Mouse (Mus musculus) heart, embryonic 15.5 days (tissue): ENCODE measurements around the gene Gm13285. TPM values are rescaled to one million over a fixed set of nuclear protein-coding genes. Genes with fewer than 3 reads are reported as not detected.
A peak's percentile ranks its signal among the peaks of the same experiment; 100 is the strongest.
"Not testable (repeated sequence)": the region's sequence is repeated elsewhere in the genome, so short reads cannot be mapped to it uniquely, and the experiment has no call there.

Experiments used
- ATAC-seq: fragments of 200-750 bp; cut with Nextera tagmentation; replicated peaks from 2 replicates; pipeline ENCODE4 v1.8.0; 2017; ENCODE audit warnings: low read depth, moderate TSS enrichment; ENCODE audit not compliant: insufficient number of reproducible peaks, insufficient read depth, low FRiP score
- H3K27ac ChIP-seq: fragments of 300-500 bp; sonication (generic); 2 replicates; pipeline ENCODE4 v1.5.1; 2015; ENCODE audit warnings: mild to moderate bottlenecking, inconsistent platforms
- H3K27me3 ChIP-seq: fragments of 300-500 bp; sonication (generic); 2 replicates; pipeline ENCODE4 v1.6.1; 2015; ENCODE audit warnings: inconsistent platforms
- H3K36me3 ChIP-seq: fragments of 300-500 bp; sonication (generic); 2 replicates; pipeline ENCODE4 v1.6.1; 2015; ENCODE audit warnings: mild to moderate bottlenecking, inconsistent platforms
- H3K4me1 ChIP-seq: fragments of 300-500 bp; sonication (generic); replicated peaks from 2 replicates; pipeline ENCODE4 v1.6.1; 2015; ENCODE audit warnings: inconsistent platforms
- H3K4me2 ChIP-seq: fragments of 300-500 bp; sonication (generic); 2 replicates; pipeline ENCODE4 v1.6.1; 2015; ENCODE audit warnings: inconsistent platforms, mild to moderate bottlenecking, moderate library complexity
- H3K4me3 ChIP-seq: fragments of 300-500 bp; sonication (generic); 2 replicates; pipeline ENCODE4 v1.5.1; 2015; ENCODE audit warnings: mild to moderate bottlenecking, inconsistent platforms
- H3K9ac ChIP-seq: fragments of 300-500 bp; sonication (generic); 2 replicates; pipeline ENCODE4 v1.6.1; 2015; ENCODE audit warnings: mild to moderate bottlenecking, inconsistent platforms
- H3K9me3 ChIP-seq: fragments of 300-500 bp; sonication (generic); replicated peaks from 2 replicates; pipeline ENCODE4 v1.6.1; 2016; ENCODE audit warnings: inconsistent platforms
- WGBS: fragments of 180-500 bp; shearing (Covaris S2); methylation state at CpG from one replicate; pipeline ENCODE4 v1.1.7; 2015; ENCODE audit warnings: mixed read lengths; 5-methylcytosine and 5-hydroxymethylcytosine counted together
- polyA plus RNA-seq: library from polyadenylated mRNA; unstranded; fragments of >200 nt; fragmentation: Nextera tagmentation; extraction: Ambion mirVana; gene quantifications from 2 replicates; pipeline ENCODE4 v1.2.1, GENCODE M21; 2015

Gene Gm13285
- polyA plus RNA-seq, 1 experiment from 2014 or later = 0.79 TPM

DNA sequence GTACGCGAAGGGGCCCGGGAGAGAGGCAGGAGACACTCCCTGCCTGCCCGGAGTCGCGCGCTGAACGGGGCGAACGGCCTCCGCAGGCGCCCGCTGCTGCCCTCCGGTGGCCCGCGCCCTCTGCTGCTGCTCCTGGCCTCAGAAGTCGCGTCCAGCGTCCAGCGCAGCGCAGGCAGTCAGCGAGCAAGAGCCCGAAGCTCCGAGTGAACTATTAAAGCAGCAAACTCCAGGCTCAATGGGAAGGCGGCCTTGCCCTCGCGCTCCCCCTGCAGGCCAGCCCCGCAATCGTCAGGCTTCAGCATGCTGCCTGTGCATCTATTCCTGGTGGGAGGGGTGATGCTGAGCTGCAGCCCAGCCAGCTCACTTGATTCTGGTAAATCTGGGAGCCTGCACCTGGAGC, 3.5 kb downstream of the Gm13285 start, which contains the start of gene Gm13287:
TSS of gene Gm13287 (plus strand) at position 301 of the 400 bp plus-strand sequence.
- H3K9me3 ChIP-seq, H3K27me3 ChIP-seq, H3K4me1 ChIP-seq, H3K4me3 ChIP-seq, H3K27ac ChIP-seq, ATAC-seq, H3K36me3 ChIP-seq, H3K9ac ChIP-seq: not testable (repeated sequence)
- WGBS = no CpG with 5 or more reads among the region's 29 CpGs
- H3K4me2 ChIP-seq = 0 out of 2 replicates have a peak within 1 kb of the TSS, but pooled peaks have one; percentile 27

DNA sequence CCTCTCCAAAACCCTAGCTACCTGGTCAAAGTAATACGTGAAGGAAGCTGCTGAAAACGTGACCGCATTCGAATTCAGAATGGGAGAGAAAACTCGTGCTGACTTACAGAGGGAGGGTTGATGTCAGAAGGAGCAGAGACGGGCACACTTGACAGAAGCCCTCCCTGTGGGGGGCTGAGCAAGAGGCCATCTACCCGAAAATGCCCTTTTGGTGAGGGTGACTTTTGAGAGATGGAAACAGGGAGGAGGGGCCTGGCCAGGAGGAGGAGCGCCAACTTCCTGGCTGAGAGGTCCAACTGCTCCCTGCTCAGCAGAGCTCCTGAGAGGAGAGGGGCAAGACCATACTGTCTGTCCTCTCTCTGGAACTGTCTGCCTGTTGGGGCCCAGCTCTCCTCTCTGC, 5.8 kb downstream of the Gm13285 start, which contains the start of gene Gm13288:
TSS of gene Gm13288 (plus strand) at position 301 of the 400 bp plus-strand sequence.
- H3K27ac ChIP-seq, H3K36me3 ChIP-seq, ATAC-seq, H3K4me1 ChIP-seq, H3K9me3 ChIP-seq, H3K9ac ChIP-seq: not testable (repeated sequence)
- no CpG with 5 or more reads among the region's 8 CpGs for WGBS
- peaks cover 10% of the 10 kb centered on the region for H3K27me3 ChIP-seq
- H3K4me3 ChIP-seq = peak within 1 kb of the TSS; percentile 27; the same call in 1 of the 2 replicates
- H3K4me2 ChIP-seq = 0 out of 2 replicates have a peak within 1 kb of the TSS, but pooled peaks have one; percentile 43

DNA sequence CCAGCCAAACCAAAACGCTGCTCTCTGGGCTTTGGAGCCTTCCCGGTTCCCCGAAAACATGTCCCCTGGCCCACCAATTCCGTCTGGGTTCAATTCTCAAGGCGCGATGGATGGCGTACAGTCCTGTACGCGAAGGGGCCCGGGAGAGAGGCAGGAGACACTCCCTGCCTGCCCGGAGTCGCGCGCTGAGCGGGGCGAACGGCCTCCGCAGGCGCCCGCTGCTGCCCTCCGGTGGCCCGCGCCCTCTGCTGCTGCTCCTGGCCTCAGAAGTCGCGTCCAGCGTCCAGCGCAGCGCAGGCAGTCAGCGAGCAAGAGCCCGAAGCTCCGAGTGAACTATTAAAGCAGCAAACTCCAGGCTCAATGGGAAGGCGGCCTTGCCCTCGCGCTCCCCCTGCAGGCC, 6.3 kb downstream of the Gm13285 start:
- H3K4me1 ChIP-seq, H3K27ac ChIP-seq, H3K9ac ChIP-seq, H3K36me3 ChIP-seq, H3K9me3 ChIP-seq, ATAC-seq: not testable (repeated sequence)
- 3% methylated on average over 7 of the region's 34 CpGs for WGBS
- H3K4me2 ChIP-seq = 0 out of 2 replicates have a peak overlapping the region, but pooled peaks have one; percentile 43
- H3K4me3 ChIP-seq = peak overlapping the region; percentile 27; the same call in 1 of the 2 replicates
- peaks cover 10% of the 10 kb centered on the region for H3K27me3 ChIP-seq

DNA sequence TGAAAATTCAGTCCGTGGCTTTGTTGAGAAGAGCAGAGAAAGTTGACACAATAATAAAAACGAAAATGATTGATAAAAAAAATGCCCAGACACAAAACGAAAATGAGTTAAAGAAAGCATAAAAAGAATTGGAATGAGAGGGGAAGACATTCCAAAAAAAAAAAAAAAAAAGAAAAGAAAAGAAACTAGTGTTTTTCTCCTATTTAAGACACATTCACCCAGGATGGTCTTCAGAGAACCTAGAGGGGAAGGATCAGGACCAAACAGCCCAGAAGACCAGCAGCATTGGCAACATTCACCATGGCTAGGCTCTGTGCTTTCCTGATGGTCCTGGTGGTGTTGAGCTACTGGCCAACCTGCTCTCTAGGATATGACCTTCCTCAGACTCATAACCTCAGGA, 16.5 kb downstream of the Gm13285 start, which contains the start of gene Ifna7:
TSS of gene Ifna7 (plus strand) at position 301 of the 400 bp plus-strand sequence.
- H3K27me3 ChIP-seq = no peaks in the 10 kb centered on the region
- no peak within 1 kb of the TSS for H3K9ac ChIP-seq
- ATAC-seq = no peak
- 52% methylated on average over 3 of the region's 3 CpGs for WGBS
- H3K9me3 ChIP-seq = no peaks in the 10 kb centered on the region
- no peaks in the 10 kb centered on the region for H3K36me3 ChIP-seq
- no peak within 1 kb of the TSS for H3K27ac ChIP-seq
- no peak within 1 kb of the TSS for H3K4me3 ChIP-seq
- H3K4me2 ChIP-seq = no peak within 1 kb of the TSS
- H3K4me1 ChIP-seq = no peaks in the 10 kb centered on the region

DNA sequence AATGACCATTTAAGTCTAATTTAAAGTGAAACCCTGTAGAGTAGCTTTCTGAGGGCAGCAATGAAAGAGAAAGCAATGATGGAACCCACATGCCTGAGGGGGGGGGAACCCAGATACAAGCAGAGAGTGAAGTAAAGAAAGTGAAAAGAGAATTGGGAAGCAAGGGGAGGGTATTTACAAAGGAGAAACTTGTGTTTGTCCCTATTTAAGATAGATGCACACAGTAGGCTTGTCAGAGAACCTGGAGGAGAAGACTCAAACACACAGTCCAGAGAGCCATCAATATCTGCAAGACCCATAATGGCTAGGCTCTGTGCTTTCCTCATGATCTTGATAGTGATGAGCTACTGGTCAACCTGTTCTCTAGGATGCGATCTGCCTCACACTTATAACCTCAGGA, 20.2 kb downstream of the Gm13285 start, which contains the start of gene Ifna11:
TSS of gene Ifna11 (plus strand) at position 301 of the 400 bp plus-strand sequence.
- H3K4me2 ChIP-seq = no peak within 1 kb of the TSS
- no peaks in the 10 kb centered on the region for H3K36me3 ChIP-seq
- no peak within 1 kb of the TSS for H3K4me3 ChIP-seq
- H3K27ac ChIP-seq = no peak within 1 kb of the TSS
- ATAC-seq = no peak
- no peaks in the 10 kb centered on the region for H3K27me3 ChIP-seq
- no peaks in the 10 kb centered on the region for H3K4me1 ChIP-seq
- WGBS = 73% methylated on average over 1 of the region's 1 CpGs
- H3K9me3 ChIP-seq = no peaks in the 10 kb centered on the region
- H3K9ac ChIP-seq = no peak within 1 kb of the TSS

DNA sequence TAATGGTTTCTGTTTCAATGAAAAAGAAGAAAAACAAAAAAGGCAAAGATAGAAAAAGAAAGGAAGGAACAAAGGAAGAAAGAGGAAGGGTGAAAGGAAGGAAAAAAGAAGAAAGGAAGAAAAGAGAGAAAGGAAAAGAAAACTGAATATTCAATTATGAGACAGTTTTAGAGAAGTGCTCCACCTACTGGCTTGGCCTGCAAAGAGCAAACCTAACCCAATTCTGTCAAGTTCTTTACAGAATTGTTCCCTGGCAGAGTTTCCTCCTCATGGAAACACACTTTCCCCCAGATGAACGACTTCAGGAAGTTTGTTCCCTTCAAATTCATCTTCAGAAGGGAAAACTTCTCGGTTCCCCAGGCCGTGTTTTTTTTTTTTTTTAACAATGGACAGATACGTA, 23.5 kb downstream of the Gm13285 start:
- 25% methylated on average over 4 of the region's 4 CpGs for WGBS
- Histone ChIP-seq H3K27me3 (no peaks in the 10 kb centered on the region), H3K4me2 (no peak overlapping the region), H3K9ac (no peak overlapping the region), H3K9me3 (no peaks in the 10 kb centered on the region), H3K4me3 (no peak overlapping the region), H3K4me1 (no peaks in the 10 kb centered on the region), H3K36me3 (no peaks in the 10 kb centered on the region), H3K27ac (no peak overlapping the region)
- ATAC-seq = no peak

DNA sequence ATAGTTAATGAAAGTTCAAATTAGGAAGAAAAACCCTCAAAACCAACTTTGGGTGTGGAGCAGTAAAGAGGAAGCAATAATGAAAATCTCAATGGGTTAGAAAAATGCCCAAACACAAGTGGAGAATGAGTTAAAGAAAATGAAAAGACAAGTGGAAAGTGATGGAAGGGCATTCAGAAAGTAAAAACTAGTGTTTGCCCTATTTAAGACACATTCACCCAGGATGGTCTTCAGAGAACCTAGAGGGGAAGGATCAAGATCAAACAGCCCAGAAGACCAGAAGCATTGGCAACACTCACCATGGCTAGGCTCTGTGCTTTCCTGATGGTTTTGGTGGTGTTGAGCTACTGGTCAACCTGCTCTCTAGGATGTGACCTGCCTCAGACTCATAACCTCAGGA, 27.7 kb downstream of the Gm13285 start, which contains the start of gene Ifna6:
TSS of gene Ifna6 (plus strand) at position 301 of the 400 bp plus-strand sequence.
- H3K27ac ChIP-seq, H3K4me1 ChIP-seq, H3K9me3 ChIP-seq, H3K36me3 ChIP-seq, H3K9ac ChIP-seq, H3K27me3 ChIP-seq, ATAC-seq, H3K4me3 ChIP-seq, H3K4me2 ChIP-seq: not testable (repeated sequence)

DNA sequence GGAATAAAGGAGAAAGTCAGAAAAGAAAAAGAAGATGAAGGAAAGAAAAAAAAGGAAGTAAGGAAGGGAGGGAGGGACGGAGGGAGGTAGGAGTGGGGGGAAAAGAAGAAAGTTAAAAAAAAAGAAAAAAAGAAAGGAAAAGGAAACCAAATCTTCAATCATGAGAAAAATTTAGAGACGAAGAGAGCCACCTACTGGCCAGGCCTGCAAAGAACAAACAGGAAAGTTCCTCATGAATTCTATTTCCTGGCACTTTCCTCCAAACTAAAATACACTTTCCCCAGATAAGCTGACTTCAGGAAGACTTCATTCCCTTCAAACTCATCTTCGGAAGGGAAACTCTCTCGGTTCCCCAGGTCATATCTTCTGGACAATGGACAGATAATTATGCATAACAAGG, 31.1 kb downstream of the Gm13285 start:
- Histone ChIP-seq H3K27me3 (no peaks in the 10 kb centered on the region), H3K27ac (no peak overlapping the region), H3K4me3 (no peak overlapping the region), H3K4me1 (no peaks in the 10 kb centered on the region), H3K4me2 (no peak overlapping the region), H3K9ac (no peak overlapping the region), H3K36me3 (no peaks in the 10 kb centered on the region), H3K9me3 (no peaks in the 10 kb centered on the region)
- ATAC-seq = no peak
- 14% methylated on average over 4 of the region's 4 CpGs for WGBS

DNA sequence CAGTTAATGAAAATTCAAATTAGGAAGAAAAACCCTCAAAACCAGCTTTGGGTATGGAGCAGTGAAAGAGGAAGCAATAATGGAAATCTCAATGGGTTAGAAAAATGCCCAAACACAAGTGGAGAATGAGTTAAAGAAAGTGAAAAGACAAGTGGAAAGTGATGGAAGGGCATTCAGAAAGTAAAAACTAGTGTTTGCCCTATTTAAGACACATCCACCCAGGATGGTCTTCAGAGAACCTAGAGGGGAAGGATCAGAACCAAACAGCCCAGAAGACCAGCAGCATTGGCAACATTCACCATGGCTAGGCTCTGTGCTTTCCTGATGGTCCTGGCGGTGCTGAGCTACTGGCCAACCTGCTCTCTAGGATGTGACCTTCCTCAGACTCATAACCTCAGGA, 35.8 kb downstream of the Gm13285 start, which contains the start of gene Ifna5:
TSS of gene Ifna5 (plus strand) at position 301 of the 400 bp plus-strand sequence.
- H3K9ac ChIP-seq, H3K4me2 ChIP-seq, ATAC-seq, H3K27me3 ChIP-seq, H3K9me3 ChIP-seq, H3K4me3 ChIP-seq, H3K27ac ChIP-seq, H3K4me1 ChIP-seq, H3K36me3 ChIP-seq: not testable (repeated sequence)
- WGBS = 72% methylated on average over 1 of the region's 1 CpGs

DNA sequence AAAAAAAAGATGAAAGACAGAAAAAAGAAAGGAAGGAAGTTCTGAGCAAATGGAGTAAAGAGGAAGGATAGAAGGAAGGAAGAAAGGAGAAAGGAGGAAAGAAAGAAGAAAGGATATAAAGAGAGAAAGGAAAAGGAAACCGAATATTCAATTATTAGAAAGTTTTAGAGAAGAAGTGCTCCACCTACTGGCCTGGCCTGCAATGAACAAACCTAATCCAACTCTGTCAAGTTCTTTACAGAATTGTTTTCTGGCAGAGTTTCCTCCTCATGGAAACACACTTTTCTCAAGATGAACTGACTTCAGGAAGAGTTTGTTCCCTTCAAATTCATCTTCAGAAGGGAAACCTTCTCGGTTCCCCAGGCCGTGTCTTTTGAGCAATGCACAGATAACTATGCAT, 39.4 kb downstream of the Gm13285 start:
- no peaks in the 10 kb centered on the region for H3K27me3 ChIP-seq
- 38% methylated on average over 3 of the region's 3 CpGs for WGBS
- no peak overlapping the region for H3K27ac ChIP-seq
- no peaks in the 10 kb centered on the region for H3K9me3 ChIP-seq
- ATAC-seq = no peak
- H3K36me3 ChIP-seq = no peaks in the 10 kb centered on the region
- H3K4me1 ChIP-seq = no peaks in the 10 kb centered on the region
- no peak overlapping the region for H3K9ac ChIP-seq
- H3K4me2 ChIP-seq = no peak overlapping the region
- H3K4me3 ChIP-seq = no peak overlapping the region

DNA sequence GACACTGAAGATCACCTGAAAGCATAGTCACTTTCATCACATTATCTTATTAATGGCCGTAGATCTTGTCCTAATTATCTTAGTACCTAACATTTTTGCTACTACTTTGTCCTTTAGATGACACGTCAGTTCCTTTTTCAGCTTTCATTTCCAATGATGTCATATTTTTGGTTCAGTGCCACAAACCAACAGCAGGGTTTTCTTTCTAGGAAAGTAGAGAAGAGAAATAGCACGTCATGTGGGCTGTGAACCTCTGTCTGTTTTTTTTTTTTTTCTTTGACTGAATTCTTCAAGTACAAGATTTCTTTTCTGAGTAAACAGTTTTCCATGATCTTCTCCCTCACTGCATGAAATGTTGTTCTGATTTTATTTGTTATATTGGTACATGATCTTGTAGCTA, 40.6 kb downstream of the Gm13285 start:
- Histone ChIP-seq H3K9ac (no peak overlapping the region), H3K4me1 (no peaks in the 10 kb centered on the region), H3K4me3 (no peak overlapping the region), H3K9me3 (no peaks in the 10 kb centered on the region), H3K4me2 (no peak overlapping the region), H3K36me3 (no peaks in the 10 kb centered on the region), H3K27ac (no peak overlapping the region), H3K27me3 (no peaks in the 10 kb centered on the region)
- ATAC-seq = no peak
- WGBS = 48% methylated on average over 3 of the region's 3 CpGs

DNA sequence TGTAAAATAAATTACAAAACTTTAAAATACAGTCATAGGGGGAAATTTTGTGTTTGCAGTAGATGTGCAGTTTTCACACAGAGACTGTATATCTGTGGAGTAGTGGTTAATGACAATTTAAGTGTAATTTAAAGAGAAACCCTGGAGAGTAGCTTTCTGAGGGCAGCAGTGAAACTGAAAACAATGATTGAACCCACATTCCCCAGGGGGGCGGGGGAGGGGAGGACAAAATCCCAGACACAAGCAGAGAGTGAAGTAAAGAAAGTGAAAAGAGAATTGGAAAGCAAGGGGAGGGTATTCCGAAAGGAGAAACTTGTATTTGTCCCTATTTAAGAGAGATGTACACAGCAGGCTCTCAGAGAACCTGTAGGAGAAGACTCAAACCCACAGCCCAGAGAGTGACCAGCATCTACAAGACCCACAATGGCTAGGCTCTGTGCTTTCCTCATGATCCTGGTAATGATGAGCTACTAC, 42.0 kb downstream of the Gm13285 start, which contains the start of gene Ifna4:
TSS of gene Ifna4 (plus strand) at position 424 of the 474 bp plus-strand sequence.
- no peak for ATAC-seq

More for the DNA sequence above, 42.0 kb downstream of the Gm13285 start, which contains the start of gene Ifna4:
- Histone ChIP-seq H3K9me3 (no peaks in the 10 kb centered on the region), H3K36me3 (no peaks in the 10 kb centered on the region), H3K27me3 (no peaks in the 10 kb centered on the region), H3K4me2 (no peak within 1 kb of the TSS), H3K27ac (no peak within 1 kb of the TSS), H3K4me1 (no peaks in the 10 kb centered on the region), H3K9ac (no peak within 1 kb of the TSS), H3K4me3 (no peak within 1 kb of the TSS)
- WGBS = 71% methylated on average over 2 of the region's 2 CpGs
